Mouse (Mus musculus) stomach, embryonic 16.5 days (tissue): ENCODE data around the gene Mapkap1. TPM values are rescaled to one million over a fixed set of nuclear protein-coding genes. Genes with fewer than 3 reads are reported as not detected.

Experiments
- ATAC-seq: fragments of 200-750 bp; cut with Nextera tagmentation; 2 replicates; pipeline ENCODE4 v1.8.0; 2017; ENCODE audit warnings: moderate number of reproducible peaks, moderate TSS enrichment; ENCODE audit not compliant: insufficient read depth, low FRiP score
- H3K27ac ChIP-seq: fragments of 300-500 bp; sonication (generic); 2 replicates; pipeline ENCODE4 v1.5.1; 2014; ENCODE audit warnings: low read length
- H3K27me3 ChIP-seq: fragments of 300-500 bp; sonication (generic); 2 replicates; pipeline ENCODE4 v1.6.1; 2014; ENCODE audit warnings: low read length, control low read depth, mixed read lengths; ENCODE audit not compliant: control insufficient read depth, insufficient read depth
- H3K36me3 ChIP-seq: fragments of 300-500 bp; sonication (generic); 2 replicates; pipeline ENCODE4 v1.6.1; 2014; ENCODE audit warnings: low read length; ENCODE audit not compliant: control insufficient read depth, insufficient read depth
- H3K4me1 ChIP-seq: fragments of 300-500 bp; sonication (generic); 2 replicates; pipeline ENCODE4 v1.6.1; 2014; ENCODE audit warnings: low read length, control low read depth, mixed read lengths; ENCODE audit not compliant: control insufficient read depth, insufficient read depth
- H3K4me2 ChIP-seq: fragments of 300-500 bp; sonication (generic); 2 replicates; pipeline ENCODE4 v1.6.1; 2014; ENCODE audit warnings: low read depth, low read length, mixed read lengths
- H3K4me3 ChIP-seq: fragments of 300-500 bp; sonication (generic); replicated peaks from 2 replicates; pipeline ENCODE4 v1.5.1; 2014; ENCODE audit warnings: mild to moderate bottlenecking, low read length
- H3K9ac ChIP-seq: fragments of 300-500 bp; sonication (generic); 2 replicates; pipeline ENCODE4 v1.6.1; 2014; ENCODE audit warnings: low read length
- H3K9me3 ChIP-seq: fragments of 300-500 bp; sonication (generic); replicated peaks from 2 replicates; pipeline ENCODE4 v1.6.1; 2016; ENCODE audit warnings: low read length, control low read depth; ENCODE audit not compliant: control insufficient read depth
- WGBS: fragments of 180-500 bp; shearing (Covaris S2); extraction: QIAGEN DNeasy Blood & Tissue Kit; methylation state at CpG from one replicate; pipeline ENCODE4 v1.1.7; 2014; 5-methylcytosine and 5-hydroxymethylcytosine counted together
- polyA plus RNA-seq: library from polyadenylated mRNA; unstranded; fragments of >200 nt; fragmentation: Nextera tagmentation; extraction: Ambion mirVana; gene quantifications from 2 replicates; pipeline ENCODE4 v1.2.1, GENCODE M21; 2015

The Mapkap1 gene
- polyA plus RNA-seq, 1 experiment from 2014 or later, result 66.9 TPM

GRCm38 (mm10) chr2:34569131-34569530 lies 162.6 kb downstream of the Mapkap1 start:
- H3K9ac ChIP-seq, result no peak overlapping the region
- no peak overlapping the region for H3K4me2 ChIP-seq
- 58% methylated on average over 5 of the region's 5 CpGs for WGBS
- H3K4me3 ChIP-seq, result no peak overlapping the region
- ATAC-seq, result no peak
- no peaks in the 10 kb centered on the region; the same call in 1 of the 2 replicates for H3K36me3 ChIP-seq
- H3K27me3 ChIP-seq, result no peaks in the 10 kb centered on the region
- H3K4me1 ChIP-seq, result peaks cover 21% of the 10 kb centered on the region
- H3K27ac ChIP-seq, result peak overlapping the region; percentile 31; the same call in 1 of the 2 replicates
- H3K9me3 ChIP-seq, result no peaks in the 10 kb centered on the region

GRCm38 (mm10) chr2:34570378-34570777 lies 163.8 kb downstream of the Mapkap1 start:
- Histone ChIP-seq H3K27ac (peak overlapping the region; percentile 7), H3K9me3 (no peaks in the 10 kb centered on the region), H3K9ac (no peak overlapping the region), H3K27me3 (no peaks in the 10 kb centered on the region), H3K4me2 (no peak overlapping the region), H3K4me1 (peaks cover 21% of the 10 kb centered on the region), H3K36me3 (no peaks in the 10 kb centered on the region; the same call in 1 of the 2 replicates), H3K4me3 (no peak overlapping the region)
- ATAC-seq, result no peak
- WGBS, result 27% methylated on average over 6 of the region's 6 CpGs

GRCm38 (mm10) chr2:34571096-34571495 lies 164.5 kb downstream of the Mapkap1 start:
- Histone ChIP-seq H3K36me3 (no peaks in the 10 kb centered on the region; the same call in 1 of the 2 replicates), H3K27me3 (no peaks in the 10 kb centered on the region), H3K4me1 (peaks cover 19% of the 10 kb centered on the region), H3K4me3 (no peak overlapping the region), H3K9me3 (no peaks in the 10 kb centered on the region), H3K27ac (no peak overlapping the region), H3K4me2 (no peak overlapping the region), H3K9ac (no peak overlapping the region)
- WGBS, result 61% methylated on average over 1 of the region's 1 CpGs
- no peak for ATAC-seq

GRCm38 (mm10) chr2:34573073-34573472 lies 166.5 kb downstream of the Mapkap1 start:
- WGBS, result 35% methylated on average over 4 of the region's 4 CpGs
- no peak for ATAC-seq
- H3K27me3 ChIP-seq, result no peaks in the 10 kb centered on the region

GRCm38 (mm10) chr2:34588546-34588945 lies 182.0 kb downstream of the Mapkap1 start:
- Histone ChIP-seq H3K9ac (no peak overlapping the region), H3K36me3 (0 out of 2 replicates have a peak, but pooled peaks cover 2% of the 10 kb centered on the region), H3K4me1 (0 out of 2 replicates have a peak, but pooled peaks cover 5% of the 10 kb centered on the region), H3K4me3 (no peak overlapping the region), H3K27me3 (no peaks in the 10 kb centered on the region), H3K9me3 (no peaks in the 10 kb centered on the region), H3K27ac (no peak overlapping the region), H3K4me2 (no peak overlapping the region)
- 76% methylated on average over 8 of the region's 8 CpGs for WGBS
- no peak for ATAC-seq

More at GRCm38 (mm10) chr2:34573073-34573472, 166.5 kb downstream of the Mapkap1 start:
- Histone ChIP-seq H3K4me2 (no peak overlapping the region), H3K27ac (no peak overlapping the region), H3K9ac (no peak overlapping the region), H3K9me3 (no peaks in the 10 kb centered on the region), H3K36me3 (no peaks in the 10 kb centered on the region; the same call in 1 of the 2 replicates), H3K4me3 (no peak overlapping the region), H3K4me1 (peaks cover 21% of the 10 kb centered on the region)

GRCm38 (mm10) chr2:34591721-34592360 lies 185.3 kb downstream of the Mapkap1 start:
- 36% methylated on average over 16 of the region's 16 CpGs for WGBS
- H3K4me3 ChIP-seq, result no peak overlapping the region
- peak; percentile 15; the same call in 1 of the 2 replicates for ATAC-seq
- no peaks in the 10 kb centered on the region for H3K27me3 ChIP-seq
- no peaks in the 10 kb centered on the region for H3K36me3 ChIP-seq
- peak overlapping the region; percentile 86 for H3K27ac ChIP-seq
- H3K4me2 ChIP-seq, result no peak overlapping the region
- H3K9me3 ChIP-seq, result no peaks in the 10 kb centered on the region
- H3K9ac ChIP-seq, result no peak overlapping the region
- H3K4me1 ChIP-seq, result 0 out of 2 replicates have a peak, but pooled peaks cover 5% of the 10 kb centered on the region

- no peak overlapping the region for H3K9ac ChIP-seq
- WGBS, result 34% methylated on average over 8 of the region's 8 CpGs
- H3K36me3 ChIP-seq, result no peaks in the 10 kb centered on the region
- ATAC-seq, result peak; percentile 82
- 0 out of 2 replicates have a peak, but pooled peaks cover 5% of the 10 kb centered on the region for H3K4me1 ChIP-seq
- no peak overlapping the region for H3K4me3 ChIP-seq
- H3K27me3 ChIP-seq, result no peaks in the 10 kb centered on the region
- H3K27ac ChIP-seq, result peak overlapping the region; percentile 86
- no peaks in the 10 kb centered on the region for H3K9me3 ChIP-seq
- H3K4me2 ChIP-seq, result no peak overlapping the region
These were observed 185.9 kb downstream of the Mapkap1 start for GRCm38 (mm10) chr2:34592361-34592960.

- Histone ChIP-seq H3K9me3 (no peaks in the 10 kb centered on the region), H3K36me3 (no peaks in the 10 kb centered on the region), H3K4me1 (0 out of 2 replicates have a peak, but pooled peaks cover 5% of the 10 kb centered on the region), H3K4me2 (no peak overlapping the region), H3K27ac (no peak overlapping the region), H3K4me3 (no peak overlapping the region), H3K27me3 (no peaks in the 10 kb centered on the region), H3K9ac (no peak overlapping the region)
- WGBS, result 81% methylated on average over 5 of the region's 5 CpGs
- ATAC-seq, result no peak
These were observed 187.4 kb downstream of the Mapkap1 start for GRCm38 (mm10) chr2:34594001-34594400.

GRCm38 (mm10) chr2:34599606-34600255 lies 193.2 kb downstream of the Mapkap1 start:
- Histone ChIP-seq H3K27ac (no peak overlapping the region), H3K27me3 (no peaks in the 10 kb centered on the region), H3K4me1 (peaks cover 2% of the 10 kb centered on the region; the same call in 1 of the 2 replicates), H3K9me3 (no peaks in the 10 kb centered on the region), H3K4me3 (no peak overlapping the region), H3K9ac (no peak overlapping the region), H3K4me2 (no peak overlapping the region), H3K36me3 (no peaks in the 10 kb centered on the region)
- no peak for ATAC-seq
- WGBS, result 71% methylated on average over 5 of the region's 5 CpGs
